Mouse (Mus musculus) liver, adult 2 months (tissue): Measurements from ENCODE around the gene Hmga2. TPM values are rescaled to one million over a fixed set of nuclear protein-coding genes. Genes with fewer than 3 reads are reported as not detected.

Source experiments
- DNase-seq: peaks from one replicate; pipeline ENCODE4 v3.0.0-alpha.2; 2011; ENCODE audit warnings: low read depth, low spot score; ENCODE audit errors: extremely low read depth
- H3K27ac ChIP-seq: fragments of 200-500 bp; replicated peaks from 2 replicates; pipeline ENCODE4 v1.5.1; 2012; ENCODE audit warnings: low read depth, mild to moderate bottlenecking, control low read depth, inconsistent platforms, low read length; ENCODE audit not compliant: insufficient read depth
- H3K27me3 ChIP-seq: fragments of 200-500 bp; 2 replicates; pipeline ENCODE4 v1.6.1; 2012; ENCODE audit warnings: mild to moderate bottlenecking, moderate library complexity, low read length, inconsistent platforms; ENCODE audit not compliant: control insufficient read depth, insufficient read depth
- H3K36me3 ChIP-seq: fragments of 200-500 bp; 2 replicates; pipeline ENCODE4 v1.6.1; 2012; ENCODE audit warnings: low read length, inconsistent platforms; ENCODE audit not compliant: control insufficient read depth, insufficient read depth
- H3K4me1 ChIP-seq: fragments of 200-500 bp; 2 replicates; pipeline ENCODE4 v1.6.1; 2011; ENCODE audit warnings: low read length; ENCODE audit not compliant: control insufficient read depth, insufficient read depth
- H3K4me3 ChIP-seq: fragments of 200-500 bp; 2 replicates; pipeline ENCODE4 v1.5.1; 2011; ENCODE audit warnings: low read depth, mild to moderate bottlenecking, control low read depth, low read length, moderate library complexity; ENCODE audit not compliant: insufficient read depth
- H3K79me2 ChIP-seq: fragments of 200-500 bp; 2 replicates; pipeline ENCODE4 v1.6.1; 2012; ENCODE audit warnings: inconsistent platforms, mild to moderate bottlenecking, low read length, moderate library complexity; ENCODE audit not compliant: control insufficient read depth, insufficient read depth
- H3K9ac ChIP-seq: fragments of 200-500 bp; 2 replicates; pipeline ENCODE4 v1.6.1; 2012; ENCODE audit warnings: low read depth, mild to moderate bottlenecking, control low read depth, inconsistent platforms, low read length
- CTCF ChIP-seq: fragments of 200-500 bp; IDR thresholded peaks from 2 replicates; pipeline ENCODE4 v1.5.1; 2011; ENCODE audit warnings: low read depth, low read length, control low read depth
- POLR2A ChIP-seq: fragments of 200-500 bp; IDR thresholded peaks from 2 replicates; pipeline ENCODE4 v1.6.1; 2011; ENCODE audit warnings: low read length, control low read depth; ENCODE audit not compliant: insufficient read depth; ENCODE audit errors: extremely low read depth
- WGBS: fragments of 180-500 bp; shearing (Covaris S2); methylation state at CpG from one replicate; pipeline ENCODE4 v1.1.7; 2018; 5-methylcytosine and 5-hydroxymethylcytosine counted together
- polyA plus RNA-seq: library from polyadenylated mRNA; depleted of rRNA; stranded (reverse); fragments of >200 nt; gene quantifications from 2 replicates; pipeline ENCODE4 v1.2.3, GENCODE M21; 2012
- total RNA-seq: library from RNA; depleted of rRNA; stranded (reverse); fragments of >200 nt; gene quantifications from 2 replicates; pipeline ENCODE4 v1.2.3, GENCODE M21; 2014

The Hmga2 gene
- total and polyA plus RNA-seq, 2 experiments = 0.05 TPM; not detected in 1

GRCm38 (mm10) chr10:120476516-120477336 is 457 bp upstream of the Hmga2 start:
- H3K36me3 ChIP-seq = no peaks in the 10 kb centered on the region
- DNase-seq = no peak
- H3K9ac ChIP-seq = peak overlapping the region; percentile 51; the same call in 1 of the 2 replicates
- peaks cover 31% of the 10 kb centered on the region for H3K27me3 ChIP-seq
- no peak overlapping the region for H3K27ac ChIP-seq
- H3K79me2 ChIP-seq = no peaks in the 10 kb centered on the region
- H3K4me1 ChIP-seq = peaks cover 10% of the 10 kb centered on the region
- peak overlapping the region; percentile 49 for H3K4me3 ChIP-seq
- TF ChIP-seq POLR2A = no peak
- TF ChIP-seq CTCF = no peak
- whole genome bisulfite sequencing = under 1% methylated on average over 52 of the region's 52 CpGs

GRCm38 (mm10) chr10:120475041-120475541 is 1.2 kb downstream of the Hmga2 start:
- Histone ChIP-seq H3K27ac (no peak overlapping the region), H3K27me3 (peaks cover 31% of the 10 kb centered on the region)

GRCm38 (mm10) chr10:120474301-120474700 is 2.0 kb downstream of the Hmga2 start:
- no peaks in the 10 kb centered on the region for H3K36me3 ChIP-seq
- no peak overlapping the region for H3K27ac ChIP-seq
- peaks cover 31% of the 10 kb centered on the region for H3K27me3 ChIP-seq
- DNase-seq = no peak
- no peak for TF ChIP-seq CTCF
- TF ChIP-seq POLR2A = no peak
- no peak overlapping the region for H3K9ac ChIP-seq
- peak overlapping the region; percentile 11; the same call in 1 of the 2 replicates for H3K4me3 ChIP-seq
- H3K4me1 ChIP-seq = peaks cover 10% of the 10 kb centered on the region
- no peaks in the 10 kb centered on the region for H3K79me2 ChIP-seq
- 3% methylated on average over 20 of the region's 20 CpGs for WGBS

More at GRCm38 (mm10) chr10:120475041-120475541, 1.2 kb downstream of the Hmga2 start:
- H3K36me3 ChIP-seq = no peaks in the 10 kb centered on the region
- no peak for DNase-seq
- H3K79me2 ChIP-seq = no peaks in the 10 kb centered on the region
- TF ChIP-seq CTCF (no peak), POLR2A (no peak)
- peak overlapping the region; percentile 49; the same call in 1 of the 2 replicates for H3K4me3 ChIP-seq
- peaks cover 10% of the 10 kb centered on the region for H3K4me1 ChIP-seq
- 2% methylated on average over 45 of the region's 45 CpGs for WGBS
- H3K9ac ChIP-seq = 0 out of 2 replicates have a peak overlapping the region, but pooled peaks have one; percentile 22

- H3K9ac ChIP-seq = no peak overlapping the region
- H3K27me3 ChIP-seq = peaks cover 31% of the 10 kb centered on the region
- WGBS = 63% methylated on average over 4 of the region's 4 CpGs
Measured at GRCm38 (mm10) chr10:120473218-120473617, 3.1 kb downstream of the Hmga2 start.

GRCm38 (mm10) chr10:120472606-120473005 is 3.7 kb downstream of the Hmga2 start:
- TF ChIP-seq POLR2A (no peak), CTCF (no peak)
- Histone ChIP-seq H3K36me3 (no peaks in the 10 kb centered on the region), H3K27ac (no peak overlapping the region), H3K4me3 (no peak overlapping the region), H3K9ac (no peak overlapping the region), H3K4me1 (peaks cover 10% of the 10 kb centered on the region), H3K79me2 (no peaks in the 10 kb centered on the region), H3K27me3 (peaks cover 31% of the 10 kb centered on the region)
- WGBS = 70% methylated on average over 2 of the region's 2 CpGs
- no peak for DNase-seq

More at GRCm38 (mm10) chr10:120473218-120473617, 3.1 kb downstream of the Hmga2 start:
- Histone ChIP-seq H3K4me3 (no peak overlapping the region), H3K36me3 (no peaks in the 10 kb centered on the region), H3K4me1 (peaks cover 10% of the 10 kb centered on the region), H3K27ac (no peak overlapping the region), H3K79me2 (no peaks in the 10 kb centered on the region)
- DNase-seq = no peak
- TF ChIP-seq POLR2A (no peak), CTCF (no peak)
